Mouse (Mus musculus) limb, embryonic 10.5 days (tissue): ENCODE measurements at regions not wholly inside any gene's neighbourhood (a gene's known extent, or its start where the extent isn't known, plus 50 kb on each side); places are given as distances from the start of the nearest gene placed in this dataset.

Experiments
- DNase-seq: peaks from one replicate; pipeline ENCODE4 v3.0.0-alpha.2; 2017; ENCODE audit warnings: low spot score
- H3K27ac ChIP-seq: fragments of 300-500 bp; sonication (generic); 2 replicates; pipeline ENCODE4 v1.5.1; 2016; ENCODE audit warnings: mild to moderate bottlenecking
- H3K27me3 ChIP-seq: fragments of 300-500 bp; sonication (generic); 2 replicates; pipeline ENCODE4 v1.6.1; 2016; ENCODE audit warnings: low read depth, mild to moderate bottlenecking; ENCODE audit not compliant: poor library complexity, severe bottlenecking
- H3K36me3 ChIP-seq: fragments of 300-500 bp; sonication (generic); 2 replicates; pipeline ENCODE4 v1.6.1; 2016; ENCODE audit warnings: mild to moderate bottlenecking, moderate library complexity
- H3K4me1 ChIP-seq: fragments of 300-500 bp; sonication (generic); 2 replicates; pipeline ENCODE4 v1.6.1; 2016
- H3K4me3 ChIP-seq: fragments of 300-500 bp; sonication (generic); 2 replicates; pipeline ENCODE4 v1.5.1; 2016; ENCODE audit warnings: mild to moderate bottlenecking, moderate library complexity
- H3K9me3 ChIP-seq: fragments of 300-500 bp; sonication (generic); replicated peaks from 2 replicates; pipeline ENCODE4 v1.6.1; 2016; ENCODE audit warnings: mild to moderate bottlenecking
- WGBS: fragments of 180-500 bp; shearing (Covaris S2); methylation state at CpG from one replicate; pipeline ENCODE4 v1.1.7; 2016; 5-methylcytosine and 5-hydroxymethylcytosine counted together

DNA sequence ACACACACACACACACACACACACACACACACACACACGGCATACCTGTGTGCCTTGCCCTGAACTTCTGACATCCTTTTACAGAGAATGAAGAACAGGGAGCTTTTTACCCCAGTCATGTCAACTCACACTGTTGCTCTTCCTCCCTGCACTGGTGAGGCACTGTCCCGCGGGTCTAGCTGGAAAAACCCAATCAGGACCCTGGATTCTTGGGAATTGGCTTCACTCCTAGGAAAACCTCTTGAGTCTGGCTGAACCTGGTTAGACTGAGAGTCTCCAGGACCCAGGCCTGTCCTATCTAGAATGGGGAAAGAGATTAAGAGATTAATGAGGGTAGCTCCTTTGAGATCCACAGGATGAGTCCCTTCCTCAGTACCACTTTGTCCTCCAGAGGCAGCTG lies 54.5 kb upstream of the Spred2 start:
- H3K36me3 ChIP-seq, result no peaks in the 10 kb centered on the region
- peaks cover 4% of the 10 kb centered on the region for H3K4me1 ChIP-seq
- H3K9me3 ChIP-seq, result no peaks in the 10 kb centered on the region
- WGBS, result 83% methylated on average over 3 of the region's 3 CpGs
- H3K27ac ChIP-seq, result no peak overlapping the region
- no peak overlapping the region for H3K4me3 ChIP-seq
- no peaks in the 10 kb centered on the region for H3K27me3 ChIP-seq
- no peak for DNase-seq

DNA sequence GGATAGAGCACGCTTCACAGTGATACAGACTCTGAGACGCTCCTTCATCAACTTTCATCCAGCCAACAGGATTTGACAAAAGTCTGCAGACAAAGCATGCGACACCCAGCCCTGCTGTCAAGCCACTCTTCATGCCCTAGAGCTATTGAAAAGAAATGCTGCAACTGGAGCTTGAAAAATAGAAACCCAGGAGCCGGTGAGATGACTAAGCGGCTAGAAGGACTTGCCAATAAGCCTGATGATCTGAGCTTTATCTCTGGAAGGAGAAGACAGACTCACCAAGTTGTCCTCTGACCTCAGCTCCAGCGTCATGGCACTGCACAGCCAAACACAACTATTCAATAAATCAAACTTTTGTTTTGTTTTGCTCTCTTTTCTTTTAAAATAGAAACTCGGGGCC lies 54.0 kb upstream of the Spred2 start:
- H3K36me3 ChIP-seq, result no peaks in the 10 kb centered on the region
- peaks cover 4% of the 10 kb centered on the region for H3K4me1 ChIP-seq
- no peaks in the 10 kb centered on the region for H3K27me3 ChIP-seq
- H3K27ac ChIP-seq, result no peak overlapping the region
- H3K4me3 ChIP-seq, result no peak overlapping the region
- no peak for DNase-seq
- 83% methylated on average over 7 of the region's 7 CpGs for WGBS
- no peaks in the 10 kb centered on the region for H3K9me3 ChIP-seq

DNA sequence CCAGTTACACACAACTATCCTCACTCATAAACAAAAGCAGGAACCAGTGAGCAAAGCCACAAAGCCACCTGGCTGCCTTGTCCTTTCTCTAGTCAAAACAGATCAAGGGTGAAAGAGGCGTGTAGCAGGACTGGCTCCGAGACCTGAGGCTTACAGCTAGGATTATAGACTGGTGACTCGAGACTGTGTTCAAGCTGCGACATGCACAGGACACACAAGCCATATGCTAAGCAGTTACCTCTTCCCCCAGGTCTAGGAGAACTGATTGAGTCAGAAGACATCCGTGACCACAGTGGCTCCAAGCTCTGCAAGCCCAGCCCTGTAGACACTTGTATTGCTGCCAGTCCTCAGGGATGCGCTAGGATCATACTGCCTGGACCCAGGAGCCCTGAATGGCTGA lies 50.4 kb upstream of the Spred2 start:
- no peak overlapping the region for H3K27ac ChIP-seq
- no peaks in the 10 kb centered on the region for H3K27me3 ChIP-seq
- DNase-seq, result no peak
- H3K4me1 ChIP-seq, result peaks cover 6% of the 10 kb centered on the region; the same call in 1 of the 2 replicates
- H3K4me3 ChIP-seq, result no peak overlapping the region
- 84% methylated on average over 6 of the region's 6 CpGs for WGBS
- H3K9me3 ChIP-seq, result no peaks in the 10 kb centered on the region
- H3K36me3 ChIP-seq, result no peaks in the 10 kb centered on the region
